In the genomic region with DNA sequence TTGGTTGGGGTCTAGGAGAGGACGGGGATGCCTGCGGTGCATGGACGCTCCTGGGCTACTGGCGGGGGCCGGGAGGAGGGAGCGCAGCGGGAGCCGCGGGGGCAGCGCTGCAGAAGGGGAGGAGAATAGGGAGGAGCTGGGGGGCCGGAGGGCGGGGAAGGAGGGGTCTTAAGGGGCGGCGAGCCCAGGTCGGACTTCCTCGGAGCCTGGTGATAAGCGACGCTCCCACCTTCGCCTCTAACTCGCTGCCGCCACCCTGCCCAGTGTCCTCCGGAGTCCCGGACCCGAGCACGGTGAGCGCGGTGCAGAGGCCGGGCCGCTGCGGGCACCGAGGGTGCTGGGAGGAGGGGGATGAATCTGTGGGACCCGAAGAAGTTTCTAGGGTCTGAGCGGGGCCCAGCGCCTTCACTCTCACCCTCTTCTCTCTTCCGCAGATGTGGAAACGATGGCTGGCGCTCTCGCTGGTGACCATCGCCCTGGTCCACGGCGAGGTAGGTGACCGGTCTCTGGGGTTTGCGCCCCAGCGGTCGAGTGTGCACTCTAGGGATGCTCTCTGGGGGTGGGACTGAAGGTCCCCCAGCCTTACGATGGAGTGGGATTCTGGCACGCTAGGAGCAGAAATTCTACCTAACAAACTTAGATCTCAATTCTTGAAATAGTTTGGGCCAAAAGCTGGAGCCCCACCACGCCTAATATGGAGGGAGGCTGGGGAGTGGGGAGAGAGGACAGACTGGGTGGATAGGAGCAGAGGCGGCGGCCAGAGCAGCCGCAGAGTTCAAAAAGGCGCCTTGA, we compare ENCODE assay signal across 8 mouse cellular contexts. TPM values are rescaled to one million over a fixed set of nuclear protein-coding genes. Genes with fewer than 3 reads are reported as not detected.
DNase-seq lines count a peak whose midpoint lies in the region; ATAC-seq lines count a peak whose summit lies in the region.

A gene (plus strand): TSS at position 14 of the 792 bp plus-strand sequence.

- peak within 1 kb of the TSS; percentile 91 for H3K9ac ChIP-seq in kidney, embryonic 14.5 days (ENCODE audit: low read depth, low read length)
- H3K9ac ChIP-seq in hindbrain, embryonic 11.5 days (ENCODE audit: low read depth, low read length), result peak within 1 kb of the TSS; percentile 88
- H3K9ac ChIP-seq in stomach, embryonic 16.5 days (ENCODE audit: low read length), result peak within 1 kb of the TSS; percentile 92

- intact Hi-C loops in left cerebral cortex, postnatal 4 days (cut with DNase I), result loop anchor here (10.0 kb wide), 1 partner anchor 72 kb away; no protein-coding TSS in a partner anchor

- H3K27ac ChIP-seq in kidney, embryonic 14.5 days (ENCODE audit: low read depth, low read length), result peak within 1 kb of the TSS; percentile 90
- H3K27ac ChIP-seq in hindbrain, embryonic 11.5 days (ENCODE audit: low read depth, low read length), result peak within 1 kb of the TSS; percentile 42
- H3K27ac ChIP-seq in stomach, embryonic 16.5 days (ENCODE audit: low read length), result peak within 1 kb of the TSS; percentile 90

- H3K36me3 ChIP-seq in kidney, embryonic 14.5 days (ENCODE audit: control insufficient read depth, insufficient read depth, low read length), result peaks cover 8% of the 10 kb centered on the region; the same call in 1 of the 2 replicates
- H3K36me3 ChIP-seq in hindbrain, embryonic 11.5 days (ENCODE audit: control insufficient read depth, insufficient read depth, low read length), result no peaks in the 10 kb centered on the region
- H3K36me3 ChIP-seq in stomach, embryonic 16.5 days (ENCODE audit: control insufficient read depth, insufficient read depth, low read length), result peaks cover 3% of the 10 kb centered on the region; the same call in 1 of the 2 replicates

- H3K27me3 ChIP-seq in kidney, embryonic 14.5 days (ENCODE audit: control insufficient read depth, insufficient read depth, low read length), result no peaks in the 10 kb centered on the region
- H3K27me3 ChIP-seq in hindbrain, embryonic 11.5 days (ENCODE audit: control insufficient read depth, insufficient read depth, low read length), result no peaks in the 10 kb centered on the region
- H3K27me3 ChIP-seq in stomach, embryonic 16.5 days (ENCODE audit: control insufficient read depth, insufficient read depth, low read length), result no peaks in the 10 kb centered on the region

- WGBS in kidney, embryonic 14.5 days, result under 1% methylated on average over 50 of the region's 52 CpGs
- under 1% methylated on average over 44 of the region's 52 CpGs for WGBS in hindbrain, embryonic 11.5 days
- 0% methylated on average over 48 of the region's 52 CpGs for WGBS in stomach, embryonic 16.5 days

- DNase-seq in kidney, adult 11 months, result no peak
- DNase-seq in cerebellum, postnatal 10 days, result peak; percentile 66 to 78
- peak; percentile 35 for DNase-seq in gastrocnemius, adult 18-20 months (ENCODE audit: low spot score)
- DNase-seq in hindbrain, embryonic 11.5 days (ENCODE audit: low spot score), result peak; percentile 80
- peak; percentile 70 for DNase-seq in left cerebral cortex, postnatal 4 days
- peak; percentile 83 for DNase-seq in mesoderm, embryonic 11.5 days (ENCODE audit: low read depth, low spot score)

- no peaks in the 10 kb centered on the region for H3K9me3 ChIP-seq in kidney, embryonic 14.5 days (ENCODE audit: control insufficient read depth, low read length)
- H3K9me3 ChIP-seq in hindbrain, embryonic 11.5 days (ENCODE audit: control insufficient read depth, low read length), result no peaks in the 10 kb centered on the region
- H3K9me3 ChIP-seq in stomach, embryonic 16.5 days (replicated peaks; ENCODE audit: control insufficient read depth, low read length), result no peaks in the 10 kb centered on the region

- H3K4me2 ChIP-seq in kidney, embryonic 14.5 days (replicated peaks; ENCODE audit: low read depth, low read length), result peak within 1 kb of the TSS; percentile 60
- peak within 1 kb of the TSS; percentile 88 for H3K4me2 ChIP-seq in hindbrain, embryonic 11.5 days (replicated peaks; ENCODE audit: low read depth, low read length)
- peak within 1 kb of the TSS; percentile 62 for H3K4me2 ChIP-seq in stomach, embryonic 16.5 days (ENCODE audit: low read depth, low read length)

- H3K4me3 ChIP-seq in kidney, embryonic 14.5 days (ENCODE audit: low read length), result peak within 1 kb of the TSS; percentile 81
- H3K4me3 ChIP-seq in hindbrain, embryonic 11.5 days (ENCODE audit: low read depth, low read length), result peak within 1 kb of the TSS; percentile 70
- H3K4me3 ChIP-seq in stomach, embryonic 16.5 days (replicated peaks; ENCODE audit: low read length), result peak within 1 kb of the TSS; percentile 91

- peak; percentile 85 for ATAC-seq in kidney, embryonic 14.5 days (ENCODE audit: low FRiP score, low TSS enrichment)
- peak; percentile 85 for ATAC-seq in hindbrain, embryonic 11.5 days (ENCODE audit: low FRiP score)
- ATAC-seq in stomach, embryonic 16.5 days (ENCODE audit: insufficient read depth, low FRiP score), result peak; percentile 82

- H3K4me1 ChIP-seq in kidney, embryonic 14.5 days (ENCODE audit: control insufficient read depth, insufficient read depth, low read length), result peaks cover 24% of the 10 kb centered on the region
- H3K4me1 ChIP-seq in hindbrain, embryonic 11.5 days (replicated peaks; ENCODE audit: control insufficient read depth, insufficient read depth, low read length), result no peaks in the 10 kb centered on the region
- H3K4me1 ChIP-seq in stomach, embryonic 16.5 days (ENCODE audit: control insufficient read depth, insufficient read depth, low read length), result peaks cover 24% of the 10 kb centered on the region

RNA-seq across cellular contexts. Expression of the gene that starts here (rescaled TPM):
- polyA plus RNA-seq in kidney, embryonic 14.5 days (2014; fragmentation: Nextera tagmentation; extraction: Ambion mirVana), result 522 and 589 TPM in 2 replicates
- total RNA-seq in gastrocnemius, adult 18-20 months (2021), result 10 to 100 TPM; 25.3 to 36.5 TPM
- 231 and 271 TPM in 2 replicates for polyA plus RNA-seq in hindbrain, embryonic 11.5 days (2014; fragmentation: Nextera tagmentation; extraction: Ambion mirVana)
- total RNA-seq in left cerebral cortex, postnatal 4 days (2021), result 10 to 100 TPM; 66.2 to 75.2 TPM
- polyA plus RNA-seq in stomach, embryonic 16.5 days (2015; fragmentation: Nextera tagmentation; extraction: Ambion mirVana), result 417 and 440 TPM in 2 replicates
